Comparison of ENCODE assay signal across 8 mouse cellular contexts in genomic region chr9:44130034-44130433, GRCm38 (mm10). TPM values are rescaled to one million over a fixed set of nuclear protein-coding genes. Genes with fewer than 3 reads are reported as not detected.
DNase-seq lines count a peak whose midpoint lies in the region; ATAC-seq and TF ChIP-seq lines count a peak whose summit lies in the region.

No protein-coding gene starts in this region.

- WGBS in cerebellum, adult 2 months = 3% methylated on average over 27 of the region's 27 CpGs
- under 1% methylated on average over 27 of the region's 27 CpGs for whole genome bisulfite sequencing in embryonic facial prominence, embryonic 11.5 days
- WGBS in heart, embryonic 12.5 days = under 1% methylated on average over 27 of the region's 27 CpGs
- WGBS in kidney, embryonic 14.5 days = under 1% methylated on average over 27 of the region's 27 CpGs

- peak overlapping the region; percentile 74 for H3K4me2 ChIP-seq in embryonic facial prominence, embryonic 11.5 days (ENCODE audit: low read depth, low read length)
- peak overlapping the region; percentile 75 for H3K4me2 ChIP-seq in heart, embryonic 12.5 days
- H3K4me2 ChIP-seq in kidney, embryonic 14.5 days (replicated peaks; ENCODE audit: low read depth, low read length) = peak overlapping the region; percentile 64

- H3K27ac ChIP-seq in cerebellum, adult 2 months (ENCODE audit: insufficient read depth, low read length) = no peak overlapping the region; the same call in 1 of the 2 replicates
- H3K27ac ChIP-seq in embryonic facial prominence, embryonic 11.5 days (replicated peaks; ENCODE audit: low read depth, low read length) = peak overlapping the region; percentile 29; the same call in 1 of the 2 replicates
- peak overlapping the region; percentile 83 for H3K27ac ChIP-seq in heart, embryonic 12.5 days (ENCODE audit: poor library complexity, severe bottlenecking)
- peak overlapping the region; percentile 88 for H3K27ac ChIP-seq in kidney, embryonic 14.5 days (ENCODE audit: low read depth, low read length)

- no peak for TF ChIP-seq CTCF in cerebellum, adult 2 months (IDR thresholded peaks at IDR 0.05; ENCODE audit: borderline replicate concordance, insufficient read depth, low read depth, low read length)

- peak overlapping the region; percentile 60 for H3K9ac ChIP-seq in embryonic facial prominence, embryonic 11.5 days (replicated peaks; ENCODE audit: low read length)
- H3K9ac ChIP-seq in heart, embryonic 12.5 days = peak overlapping the region; percentile 71
- H3K9ac ChIP-seq in kidney, embryonic 14.5 days (ENCODE audit: low read depth, low read length) = peak overlapping the region; percentile 52

- peaks cover 10% of the 10 kb centered on the region for H3K4me1 ChIP-seq in cerebellum, adult 2 months (ENCODE audit: control insufficient read depth, insufficient read depth, low read length)
- peaks cover 6% of the 10 kb centered on the region for H3K4me1 ChIP-seq in embryonic facial prominence, embryonic 11.5 days (ENCODE audit: control insufficient read depth, insufficient read depth, low read length)
- H3K4me1 ChIP-seq in heart, embryonic 12.5 days (replicated peaks) = peaks cover 69% of the 10 kb centered on the region
- peaks cover 52% of the 10 kb centered on the region for H3K4me1 ChIP-seq in kidney, embryonic 14.5 days (ENCODE audit: control insufficient read depth, insufficient read depth, low read length)

- DNase-seq in cerebellum, adult 2 months = peak; percentile 54 to 59
- DNase-seq in cerebellum, adult 11 months = no peak
- DNase-seq in embryonic facial prominence, embryonic 11.5 days (ENCODE audit: low spot score) = peak; percentile 80
- DNase-seq in lung, postnatal 14 days = peak; percentile 79
- peak; percentile 69 for DNase-seq in retina, postnatal 1 day
- no peak for DNase-seq in layer of hippocampus, adult 9-11 months

- no peaks in the 10 kb centered on the region for H3K9me3 ChIP-seq in embryonic facial prominence, embryonic 11.5 days (replicated peaks; ENCODE audit: control insufficient read depth, low read length)
- no peaks in the 10 kb centered on the region for H3K9me3 ChIP-seq in heart, embryonic 12.5 days (replicated peaks)
- H3K9me3 ChIP-seq in kidney, embryonic 14.5 days (ENCODE audit: control insufficient read depth, low read length) = no peaks in the 10 kb centered on the region

- peak; percentile 53 for ATAC-seq in embryonic facial prominence, embryonic 11.5 days (replicated peaks; ENCODE audit: insufficient number of reproducible peaks, low FRiP score, low TSS enrichment, low read depth)
- ATAC-seq in heart, embryonic 12.5 days (ENCODE audit: insufficient number of reproducible peaks, low FRiP score) = peak; percentile 46
- peak; percentile 44 for ATAC-seq in kidney, embryonic 14.5 days (ENCODE audit: low FRiP score, low TSS enrichment)

- no peaks in the 10 kb centered on the region for H3K27me3 ChIP-seq in cerebellum, adult 2 months (ENCODE audit: control insufficient read depth, insufficient read depth, low read length)
- peaks cover 17% of the 10 kb centered on the region for H3K27me3 ChIP-seq in embryonic facial prominence, embryonic 11.5 days (ENCODE audit: control insufficient read depth, insufficient read depth, low read length)
- H3K27me3 ChIP-seq in heart, embryonic 12.5 days (replicated peaks) = no peaks in the 10 kb centered on the region
- no peaks in the 10 kb centered on the region for H3K27me3 ChIP-seq in kidney, embryonic 14.5 days (ENCODE audit: control insufficient read depth, insufficient read depth, low read length)

- no peaks in the 10 kb centered on the region for H3K36me3 ChIP-seq in embryonic facial prominence, embryonic 11.5 days (replicated peaks; ENCODE audit: control insufficient read depth, insufficient read depth, low read depth, low read length)
- H3K36me3 ChIP-seq in heart, embryonic 12.5 days = no peaks in the 10 kb centered on the region
- no peaks in the 10 kb centered on the region for H3K36me3 ChIP-seq in kidney, embryonic 14.5 days (ENCODE audit: control insufficient read depth, insufficient read depth, low read length)

- TF ChIP-seq POLR2A in cerebellum, adult 2 months (IDR thresholded peaks at IDR 0.05; ENCODE audit: borderline replicate concordance, insufficient read depth, low read length) = no peak

- H3K4me3 ChIP-seq in cerebellum, adult 2 months (replicated peaks; ENCODE audit: insufficient read depth, low read depth, low read length) = peak overlapping the region; percentile 59
- H3K4me3 ChIP-seq in embryonic facial prominence, embryonic 11.5 days (ENCODE audit: low read depth, low read length) = peak overlapping the region; percentile 33
- H3K4me3 ChIP-seq in heart, embryonic 12.5 days = peak overlapping the region; percentile 42
- H3K4me3 ChIP-seq in kidney, embryonic 14.5 days (ENCODE audit: low read length) = peak overlapping the region; percentile 36

RNA-seq across cellular contexts. Expression of gene Mcam, which starts 4.2 kb away (rescaled TPM):
- polyA plus RNA-seq in cerebellum, adult 2 months (2012; rRNA removed) = 57.0 and 61.8 TPM in 2 replicates
- 18.3 and 20.1 TPM in 2 replicates for polyA plus RNA-seq in embryonic facial prominence, embryonic 11.5 days (2014; fragmentation: Nextera tagmentation; extraction: Ambion mirVana)
- polyA plus RNA-seq in heart, embryonic 12.5 days (2016; fragmentation: Nextera tagmentation; extraction: Ambion mirVana) = 129 and 130 TPM in 2 replicates
- 26.3 and 39.7 TPM in 2 replicates for polyA plus RNA-seq in kidney, embryonic 14.5 days (2014; fragmentation: Nextera tagmentation; extraction: Ambion mirVana)

RNA-seq across cellular contexts. Expression of gene Rnf26, which starts 16.7 kb away (rescaled TPM):
- 31.2 and 34.0 TPM in 2 replicates for polyA plus RNA-seq in cerebellum, adult 2 months (2012; rRNA removed)
- 59.5 and 65.9 TPM in 2 replicates for polyA plus RNA-seq in embryonic facial prominence, embryonic 11.5 days (2014; fragmentation: Nextera tagmentation; extraction: Ambion mirVana)
- polyA plus RNA-seq in heart, embryonic 12.5 days (2016; fragmentation: Nextera tagmentation; extraction: Ambion mirVana) = 48.4 and 51.3 TPM in 2 replicates
- 51.1 and 78.4 TPM in 2 replicates for polyA plus RNA-seq in kidney, embryonic 14.5 days (2014; fragmentation: Nextera tagmentation; extraction: Ambion mirVana)

RNA-seq across cellular contexts. Expression of gene Gm49380, which starts 16.7 kb away (rescaled TPM):
- 0.41 and 0.75 TPM in 2 replicates for polyA plus RNA-seq in cerebellum, adult 2 months (2012; rRNA removed)
- polyA plus RNA-seq in embryonic facial prominence, embryonic 11.5 days (2014; fragmentation: Nextera tagmentation; extraction: Ambion mirVana) = 0.08 TPM in 1 of 2 replicates, not detected in the other
- 0.20 TPM in 1 of 2 replicates, not detected in the other for polyA plus RNA-seq in heart, embryonic 12.5 days (2016; fragmentation: Nextera tagmentation; extraction: Ambion mirVana)
- 0.09 and 0.14 TPM in 2 replicates for polyA plus RNA-seq in kidney, embryonic 14.5 days (2014; fragmentation: Nextera tagmentation; extraction: Ambion mirVana)

RNA-seq across cellular contexts. Expression of gene C1qtnf5, which starts 23.0 kb away (rescaled TPM):
- polyA plus RNA-seq in cerebellum, adult 2 months (2012; rRNA removed) = 26.0 and 29.1 TPM in 2 replicates
- polyA plus RNA-seq in embryonic facial prominence, embryonic 11.5 days (2014; fragmentation: Nextera tagmentation; extraction: Ambion mirVana) = 0.53 and 0.56 TPM in 2 replicates
- 0.67 and 1.1 TPM in 2 replicates for polyA plus RNA-seq in heart, embryonic 12.5 days (2016; fragmentation: Nextera tagmentation; extraction: Ambion mirVana)
- polyA plus RNA-seq in kidney, embryonic 14.5 days (2014; fragmentation: Nextera tagmentation; extraction: Ambion mirVana) = 4.6 and 5.4 TPM in 2 replicates

RNA-seq across cellular contexts. Expression of gene Mfrp, which starts 28.5 kb away (rescaled TPM):
- 2.7 and 7.3 TPM in 2 replicates for polyA plus RNA-seq in cerebellum, adult 2 months (2012; rRNA removed)
- 0.17 and 0.32 TPM in 2 replicates for polyA plus RNA-seq in embryonic facial prominence, embryonic 11.5 days (2014; fragmentation: Nextera tagmentation; extraction: Ambion mirVana)
- not detected in 2 replicates for polyA plus RNA-seq in heart, embryonic 12.5 days (2016; fragmentation: Nextera tagmentation; extraction: Ambion mirVana)
- polyA plus RNA-seq in kidney, embryonic 14.5 days (2014; fragmentation: Nextera tagmentation; extraction: Ambion mirVana) = 0.14 TPM in 1 of 2 replicates, not detected in the other

Comparison
In these comparisons a context has a peak if more than half of its experiments do, and no peak if none do; other contexts are left out.
1. DNase-seq: peak in cerebellum, adult 2 months (2 of 2), embryonic facial prominence, embryonic 11.5 days (single experiment), lung, postnatal 14 days (single experiment) and retina, postnatal 1 day (single experiment); none in cerebellum, adult 11 months (single experiment) and layer of hippocampus, adult 9-11 months (single experiment).
2. Peak in every context shown above with its lines, with median percentiles within 50 percentile points of each other: H3K4me3 ChIP-seq, ATAC-seq, H3K4me2 ChIP-seq and H3K9ac ChIP-seq.